Mouse (Mus musculus) stomach, embryonic 14.5 days (tissue): ENCODE measurements around the gene Gprasp1. TPM values are rescaled to one million over a fixed set of nuclear protein-coding genes. Genes with fewer than 3 reads are reported as not detected.
"Not testable (repeated sequence)": the region's sequence is repeated elsewhere in the genome, so short reads cannot be mapped to it uniquely, and the experiment has no call there.

Experiments used
- ATAC-seq: fragments of 200-750 bp; cut with Nextera tagmentation; 2 replicates; pipeline ENCODE4 v1.8.0; 2017; ENCODE audit warnings: low read depth, moderate TSS enrichment; ENCODE audit not compliant: insufficient number of reproducible peaks, insufficient read depth, low FRiP score
- H3K27ac ChIP-seq: fragments of 300-500 bp; sonication (generic); 2 replicates; pipeline ENCODE4 v1.5.1; 2014; ENCODE audit warnings: mild to moderate bottlenecking, low read length, moderate library complexity, mixed read lengths
- H3K27me3 ChIP-seq: fragments of 300-500 bp; sonication (generic); 2 replicates; pipeline ENCODE4 v1.6.1; 2014; ENCODE audit warnings: low read length, control low read depth, mixed read lengths; ENCODE audit not compliant: control insufficient read depth, insufficient read depth
- H3K36me3 ChIP-seq: fragments of 300-500 bp; sonication (generic); 2 replicates; pipeline ENCODE4 v1.6.1; 2014; ENCODE audit warnings: mild to moderate bottlenecking, control low read depth, low read length, moderate library complexity, mixed read lengths; ENCODE audit not compliant: control insufficient read depth, insufficient read depth
- H3K4me1 ChIP-seq: fragments of 300-500 bp; sonication (generic); 2 replicates; pipeline ENCODE4 v1.6.1; 2014; ENCODE audit warnings: low read length, control low read depth, mixed read lengths; ENCODE audit not compliant: control insufficient read depth, insufficient read depth
- H3K4me2 ChIP-seq: fragments of 300-500 bp; sonication (generic); replicated peaks from 2 replicates; pipeline ENCODE4 v1.6.1; 2014; ENCODE audit warnings: low read depth, low read length, control low read depth
- H3K4me3 ChIP-seq: fragments of 300-500 bp; sonication (generic); 2 replicates; pipeline ENCODE4 v1.5.1; 2014; ENCODE audit warnings: low read depth, low read length, control low read depth
- H3K9ac ChIP-seq: fragments of 300-500 bp; sonication (generic); replicated peaks from 2 replicates; pipeline ENCODE4 v1.6.1; 2014; ENCODE audit warnings: low read depth, mild to moderate bottlenecking, control low read depth, low read length, moderate library complexity, mixed read lengths
- H3K9me3 ChIP-seq: fragments of 300-500 bp; sonication (generic); 2 replicates; pipeline ENCODE4 v1.6.1; 2016; ENCODE audit warnings: low read depth, low read length, control low read depth; ENCODE audit not compliant: control insufficient read depth
- WGBS: fragments of 180-500 bp; shearing (Covaris S2); extraction: QIAGEN DNeasy Blood & Tissue Kit; methylation state at CpG from one replicate; pipeline ENCODE4 v1.1.7; 2014; 5-methylcytosine and 5-hydroxymethylcytosine counted together
- polyA plus RNA-seq: library from polyadenylated mRNA; unstranded; fragments of >200 nt; fragmentation: Nextera tagmentation; extraction: Ambion mirVana; gene quantifications from 2 replicates; pipeline ENCODE4 v1.2.1, GENCODE M21; 2014

Gprasp1 gene
- polyA plus RNA-seq, 1 experiment from 2014 or later = 47.3 TPM

GRCm38 (mm10) chrX:135796305-135797211 lies 54.0 kb downstream of the Gprasp1 start:
- H3K27ac ChIP-seq, H3K4me1 ChIP-seq, H3K9me3 ChIP-seq, H3K36me3 ChIP-seq, H3K27me3 ChIP-seq: not testable (repeated sequence)
- ATAC-seq = peak; percentile 72
- WGBS = 23% methylated on average over 24 of the region's 26 CpGs
- H3K4me3 ChIP-seq = peak overlapping the region; percentile 47
- H3K4me2 ChIP-seq = peak overlapping the region; percentile 49
- H3K9ac ChIP-seq = peak overlapping the region; percentile 30; the same call in 1 of the 2 replicates

- not testable (repeated sequence) for H3K9me3 ChIP-seq, H3K27me3 ChIP-seq, H3K4me1 ChIP-seq, H3K27ac ChIP-seq, H3K36me3 ChIP-seq
- WGBS = 6% methylated on average over 3 of the region's 5 CpGs
- Histone ChIP-seq H3K4me3 (peak within 1 kb of the TSS; percentile 47), H3K9ac (peak within 1 kb of the TSS; percentile 30; the same call in 1 of the 2 replicates), H3K4me2 (peak within 1 kb of the TSS; percentile 49)
- peak; percentile 11; the same call in 1 of the 2 replicates for ATAC-seq
Measured at GRCm38 (mm10) chrX:135797212-135797644, 54.7 kb downstream of the Gprasp1 start, which contains the start of gene Bhlhb9. Gene Bhlhb9, plus strand, starts transcription at chrX:135797594.

- WGBS = 91% methylated on average over 3 of the region's 3 CpGs
- Histone ChIP-seq H3K36me3 (peaks cover under 1% of the 10 kb centered on the region; the same call in 1 of the 2 replicates), H3K27ac (no peak overlapping the region), H3K4me2 (no peak overlapping the region), H3K4me3 (no peak overlapping the region), H3K9ac (no peak overlapping the region), H3K27me3 (no peaks in the 10 kb centered on the region), H3K4me1 (no peaks in the 10 kb centered on the region), H3K9me3 (no peaks in the 10 kb centered on the region)
- no peak for ATAC-seq
Measured at GRCm38 (mm10) chrX:135804149-135804548, 61.6 kb downstream of the Gprasp1 start.

- Histone ChIP-seq H3K27ac (no peak overlapping the region), H3K4me2 (no peak overlapping the region), H3K9ac (no peak overlapping the region), H3K4me1 (no peaks in the 10 kb centered on the region), H3K9me3 (no peaks in the 10 kb centered on the region), H3K4me3 (no peak overlapping the region), H3K27me3 (no peaks in the 10 kb centered on the region), H3K36me3 (no peaks in the 10 kb centered on the region)
- 12% methylated on average over 1 of the region's 1 CpGs for WGBS
- no peak for ATAC-seq
Measured at GRCm38 (mm10) chrX:135805780-135806179, 63.2 kb downstream of the Gprasp1 start.

- H3K4me3 ChIP-seq, H3K4me2 ChIP-seq, H3K36me3 ChIP-seq, H3K27me3 ChIP-seq, H3K9ac ChIP-seq, H3K4me1 ChIP-seq, ATAC-seq, H3K9me3 ChIP-seq, H3K27ac ChIP-seq: not testable (repeated sequence)
- WGBS = 45% methylated on average over 1 of the region's 1 CpGs
Measured at GRCm38 (mm10) chrX:135835896-135836295, 93.4 kb downstream of the Gprasp1 start.

- Histone ChIP-seq H3K27ac (no peak overlapping the region), H3K36me3 (peaks cover 3% of the 10 kb centered on the region; the same call in 1 of the 2 replicates), H3K4me1 (no peaks in the 10 kb centered on the region), H3K9ac (no peak overlapping the region), H3K4me2 (no peak overlapping the region), H3K9me3 (no peaks in the 10 kb centered on the region), H3K27me3 (no peaks in the 10 kb centered on the region), H3K4me3 (no peak overlapping the region)
- no peak for ATAC-seq
- 61% methylated on average over 2 of the region's 2 CpGs for WGBS
Measured at GRCm38 (mm10) chrX:135837896-135838295, 95.4 kb downstream of the Gprasp1 start.

- not testable (repeated sequence) for H3K27me3 ChIP-seq, H3K9ac ChIP-seq, H3K4me1 ChIP-seq, H3K27ac ChIP-seq, H3K36me3 ChIP-seq, H3K9me3 ChIP-seq
- peak within 1 kb of the TSS; percentile 57 for H3K4me2 ChIP-seq
- H3K4me3 ChIP-seq = peak within 1 kb of the TSS; percentile 39
- 25% methylated on average over 21 of the region's 32 CpGs for WGBS
- peak; percentile 85 for ATAC-seq
Measured at GRCm38 (mm10) chrX:135838521-135839360, 96.2 kb downstream of the Gprasp1 start, which contains the start of gene Gprasp2. Gene Gprasp2, plus strand, starts transcription at chrX:135839034.
